Mouse (Mus musculus): Measurements from ENCODE around the gene Miox. TPM values are rescaled to one million over a fixed set of nuclear protein-coding genes. Genes with fewer than 3 reads are reported as not detected.

Miox gene
- polyA plus RNA-seq, 1 experiment, result not detected

- Histone ChIP-seq H3K4me3 (ENCODE audit: insufficient read depth, low read length) (no peak overlapping the region), H3K27ac (ENCODE audit: insufficient read depth, low read depth, low read length) (no peak overlapping the region), H3K4me1 (ENCODE audit: control insufficient read depth, insufficient read depth, low read length) (peaks cover 11% of the 10 kb centered on the region)
- no peak for TF ChIP-seq CTCF (IDR thresholded peaks at IDR 0.05; ENCODE audit: low read depth, low read length)
- TF ChIP-seq POLR2A (IDR thresholded peaks at IDR 0.05; ENCODE audit: borderline replicate concordance, low read depth, low read length), result no peak
These were observed 2.2 kb downstream of the Miox start for GRCm38 (mm10) chr15:89336422-89336821.

GRCm38 (mm10) chr15:89339696-89340095, 5.5 kb downstream of the Miox start:
- H3K4me1 ChIP-seq (ENCODE audit: control insufficient read depth, insufficient read depth, low read length), result peaks cover 11% of the 10 kb centered on the region
- TF ChIP-seq POLR2A (IDR thresholded peaks at IDR 0.05; ENCODE audit: borderline replicate concordance, low read depth, low read length) (no peak), CTCF (IDR thresholded peaks at IDR 0.05; ENCODE audit: low read depth, low read length) (no peak)
- no peak overlapping the region for H3K4me3 ChIP-seq (ENCODE audit: insufficient read depth, low read length)
- no peak overlapping the region for H3K27ac ChIP-seq (ENCODE audit: insufficient read depth, low read depth, low read length)

GRCm38 (mm10) chr15:89340136-89340535, 5.9 kb downstream of the Miox start:
- TF ChIP-seq POLR2A (IDR thresholded peaks at IDR 0.05; ENCODE audit: borderline replicate concordance, low read depth, low read length), result no peak
- TF ChIP-seq CTCF (IDR thresholded peaks at IDR 0.05; ENCODE audit: low read depth, low read length), result no peak
- Histone ChIP-seq H3K4me1 (ENCODE audit: control insufficient read depth, insufficient read depth, low read length) (peaks cover 11% of the 10 kb centered on the region), H3K27ac (ENCODE audit: insufficient read depth, low read depth, low read length) (no peak overlapping the region), H3K4me3 (ENCODE audit: insufficient read depth, low read length) (no peak overlapping the region)

DNA sequence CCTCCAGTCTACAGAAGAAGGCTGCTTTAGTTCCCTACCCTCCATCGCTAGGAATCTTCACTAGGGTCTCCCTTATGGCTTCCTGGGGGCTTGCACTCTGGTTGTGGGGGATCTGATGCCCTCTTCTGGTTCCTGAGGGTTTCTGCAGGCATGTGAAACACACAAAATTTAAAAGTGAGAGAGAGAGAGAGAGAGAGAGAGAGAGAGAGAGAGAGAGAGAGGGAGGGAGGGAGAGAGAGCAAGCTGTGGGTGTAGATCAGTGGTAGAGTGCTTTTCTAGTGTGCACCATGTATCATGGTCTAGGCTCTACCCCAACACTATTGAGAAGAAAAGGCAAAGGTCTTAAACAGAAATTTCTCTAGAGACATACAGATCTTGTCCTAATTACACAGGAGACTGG, 7.5 kb downstream of the Miox start:
- Histone ChIP-seq H3K27ac (ENCODE audit: insufficient read depth, low read depth, low read length) (no peak overlapping the region), H3K4me1 (ENCODE audit: control insufficient read depth, insufficient read depth, low read length) (peaks cover 11% of the 10 kb centered on the region), H3K4me3 (ENCODE audit: insufficient read depth, low read length) (no peak overlapping the region)
- TF ChIP-seq CTCF (IDR thresholded peaks at IDR 0.05; ENCODE audit: low read depth, low read length), result no peak
- TF ChIP-seq POLR2A (IDR thresholded peaks at IDR 0.05; ENCODE audit: borderline replicate concordance, low read depth, low read length), result no peak

DNA sequence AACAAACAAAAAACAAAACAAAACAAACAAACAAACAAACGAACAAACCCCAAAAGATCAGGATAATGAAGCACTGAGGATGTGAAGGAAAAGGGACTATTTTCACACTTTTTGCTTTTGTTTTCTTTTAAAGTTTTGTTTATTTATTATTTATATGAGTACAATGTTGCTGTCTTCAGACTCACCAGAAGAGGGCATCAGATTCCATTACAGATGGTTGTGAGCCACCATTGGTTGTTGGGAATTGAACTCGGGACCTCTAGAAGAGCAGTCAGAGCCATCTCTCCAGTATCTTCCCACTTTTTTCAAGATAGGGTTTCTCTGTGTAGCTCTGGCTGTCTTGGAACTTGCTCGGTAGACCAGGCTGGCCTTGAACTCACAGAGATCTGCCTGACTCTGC, 9.1 kb downstream of the Miox start:
- H3K27ac ChIP-seq (ENCODE audit: insufficient read depth, low read depth, low read length), result no peak overlapping the region
- no peak overlapping the region for H3K4me3 ChIP-seq (ENCODE audit: insufficient read depth, low read length)
- H3K4me1 ChIP-seq (ENCODE audit: control insufficient read depth, insufficient read depth, low read length), result peaks cover 11% of the 10 kb centered on the region
- TF ChIP-seq CTCF (IDR thresholded peaks at IDR 0.05; ENCODE audit: low read depth, low read length), result no peak
- no peak for TF ChIP-seq POLR2A (IDR thresholded peaks at IDR 0.05; ENCODE audit: borderline replicate concordance, low read depth, low read length)

GRCm38 (mm10) chr15:89350447-89350846, 16.2 kb downstream of the Miox start:
- Histone ChIP-seq H3K4me1 (ENCODE audit: control insufficient read depth, insufficient read depth, low read length) (peaks cover 6% of the 10 kb centered on the region; the same call in 1 of the 2 replicates), H3K4me3 (ENCODE audit: insufficient read depth, low read length) (no peak overlapping the region), H3K27ac (ENCODE audit: insufficient read depth, low read depth, low read length) (no peak overlapping the region)
- TF ChIP-seq POLR2A (IDR thresholded peaks at IDR 0.05; ENCODE audit: borderline replicate concordance, low read depth, low read length) (no peak), CTCF (IDR thresholded peaks at IDR 0.05; ENCODE audit: low read depth, low read length) (no peak)

DNA sequence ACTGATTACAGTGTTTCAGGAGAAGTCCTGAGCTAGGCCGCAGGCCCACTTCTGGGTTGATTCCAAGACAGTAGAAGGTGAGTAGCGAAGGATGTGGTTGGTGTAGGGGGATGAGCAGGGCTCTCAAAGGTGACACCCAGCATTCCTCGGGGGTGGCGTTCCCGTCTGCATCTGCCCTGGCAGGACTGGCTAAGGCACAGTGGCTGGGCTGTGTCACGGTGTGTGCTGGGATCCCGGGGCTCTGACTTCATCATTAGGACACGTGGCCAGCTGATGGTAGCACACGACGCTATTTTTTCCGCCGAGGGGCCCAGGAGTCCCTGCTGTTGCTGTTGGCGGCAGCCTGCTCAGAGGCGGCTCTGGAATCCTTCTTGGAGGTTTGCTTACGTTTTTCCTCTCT, 17.1 kb downstream of the Miox start:
- Histone ChIP-seq H3K27ac (ENCODE audit: insufficient read depth, low read depth, low read length) (no peak overlapping the region), H3K4me1 (ENCODE audit: control insufficient read depth, insufficient read depth, low read length) (peaks cover 6% of the 10 kb centered on the region; the same call in 1 of the 2 replicates), H3K4me3 (ENCODE audit: insufficient read depth, low read length) (no peak overlapping the region)
- TF ChIP-seq POLR2A (IDR thresholded peaks at IDR 0.05; ENCODE audit: borderline replicate concordance, low read depth, low read length) (no peak), CTCF (IDR thresholded peaks at IDR 0.05; ENCODE audit: low read depth, low read length) (no peak)

DNA sequence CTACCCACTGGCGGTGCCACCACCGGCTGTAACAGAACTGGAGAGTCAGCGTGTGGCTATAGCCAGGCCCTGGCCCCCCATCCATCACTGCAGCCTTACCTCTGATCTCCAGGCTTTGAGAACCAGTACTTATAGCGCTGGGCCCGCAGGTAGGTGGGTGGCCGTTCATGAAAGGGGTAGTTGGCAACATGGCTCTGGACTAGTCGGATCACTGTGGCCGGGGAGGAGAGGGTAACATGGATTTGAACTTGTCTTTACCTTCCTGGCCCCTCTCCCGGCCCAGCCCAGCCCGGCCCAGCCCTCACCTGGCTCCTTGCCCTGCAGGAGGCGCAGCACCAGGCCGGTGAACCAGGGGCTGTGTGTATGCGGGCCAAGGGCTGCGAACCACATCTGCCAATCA, 17.9 kb downstream of the Miox start:
- Histone ChIP-seq H3K4me3 (ENCODE audit: insufficient read depth, low read length) (no peak overlapping the region), H3K4me1 (ENCODE audit: control insufficient read depth, insufficient read depth, low read length) (peaks cover 6% of the 10 kb centered on the region; the same call in 1 of the 2 replicates), H3K27ac (ENCODE audit: insufficient read depth, low read depth, low read length) (no peak overlapping the region)
- no peak for TF ChIP-seq POLR2A (IDR thresholded peaks at IDR 0.05; ENCODE audit: borderline replicate concordance, low read depth, low read length)
- TF ChIP-seq CTCF (IDR thresholded peaks at IDR 0.05; ENCODE audit: low read depth, low read length), result no peak

DNA sequence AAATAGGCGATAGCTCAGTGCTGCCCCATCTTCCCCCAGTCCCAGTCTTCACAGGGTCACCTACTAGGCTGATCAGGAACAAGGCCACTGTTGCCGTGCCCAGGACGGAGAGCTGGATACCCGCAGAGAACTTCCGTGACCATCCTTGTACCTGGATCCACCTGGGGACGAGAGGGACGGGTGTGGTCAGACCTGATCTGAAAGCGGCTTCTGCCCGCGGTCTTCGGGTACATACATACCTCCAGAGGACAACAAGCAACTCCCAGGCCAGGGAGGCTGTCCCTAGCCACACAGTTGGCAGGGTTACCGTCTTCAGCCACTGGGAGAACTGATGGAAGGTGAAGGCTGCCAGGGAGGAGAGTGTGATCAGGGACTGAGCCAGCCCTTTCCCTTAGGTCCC, 18.6 kb downstream of the Miox start:
- Histone ChIP-seq H3K4me3 (ENCODE audit: insufficient read depth, low read length) (no peak overlapping the region), H3K4me1 (ENCODE audit: control insufficient read depth, insufficient read depth, low read length) (peaks cover 8% of the 10 kb centered on the region; the same call in 1 of the 2 replicates), H3K27ac (ENCODE audit: insufficient read depth, low read depth, low read length) (no peak overlapping the region)
- TF ChIP-seq POLR2A (IDR thresholded peaks at IDR 0.05; ENCODE audit: borderline replicate concordance, low read depth, low read length), result no peak
- TF ChIP-seq CTCF (IDR thresholded peaks at IDR 0.05; ENCODE audit: low read depth, low read length), result no peak

GRCm38 (mm10) chr15:89353837-89354236, 19.6 kb downstream of the Miox start:
- Histone ChIP-seq H3K4me1 (ENCODE audit: control insufficient read depth, insufficient read depth, low read length) (peaks cover 12% of the 10 kb centered on the region), H3K27ac (ENCODE audit: insufficient read depth, low read depth, low read length) (no peak overlapping the region), H3K4me3 (ENCODE audit: insufficient read depth, low read length) (no peak overlapping the region)
- no peak for TF ChIP-seq CTCF (IDR thresholded peaks at IDR 0.05; ENCODE audit: low read depth, low read length)
- TF ChIP-seq POLR2A (IDR thresholded peaks at IDR 0.05; ENCODE audit: borderline replicate concordance, low read depth, low read length), result no peak

GRCm38 (mm10) chr15:89354455-89354854, 20.3 kb downstream of the Miox start:
- Histone ChIP-seq H3K4me1 (ENCODE audit: control insufficient read depth, insufficient read depth, low read length) (peaks cover 17% of the 10 kb centered on the region), H3K4me3 (ENCODE audit: insufficient read depth, low read length) (peak overlapping the region; percentile 83), H3K27ac (ENCODE audit: insufficient read depth, low read depth, low read length) (no peak overlapping the region)
- TF ChIP-seq CTCF (IDR thresholded peaks at IDR 0.05; ENCODE audit: low read depth, low read length) (no peak), POLR2A (IDR thresholded peaks at IDR 0.05; ENCODE audit: borderline replicate concordance, low read depth, low read length) (no peak)

Measured in bone marrow macrophage, adult 2 months (primary cell).